Mouse (Mus musculus) left cerebral cortex, adult 6 months (tissue): ENCODE data around the gene Olfr1341. TPM values are rescaled to one million over a fixed set of nuclear protein-coding genes. Genes with fewer than 3 reads are reported as not detected.

ENCODE experiments used
- long read RNA-seq, 2 experiments: library from polyadenylated mRNA; unstranded; transcript quantifications; one replicate each; pipeline ENCODE4 v2.0.0; 2019 to 2020
- polyA plus RNA-seq: library from polyadenylated mRNA; unstranded; fragments of <200 nt; fragmentation: Nextera tagmentation; gene quantifications from 2 replicates; pipeline ENCODE4 v1.2.3, GENCODE M21; 2021

Olfr1341 gene
- not detected in 2 replicates for polyA plus RNA-seq
- long read RNA-seq, experiment 1, result 0 reads
- long read RNA-seq, experiment 2, result 0 reads

DNA sequence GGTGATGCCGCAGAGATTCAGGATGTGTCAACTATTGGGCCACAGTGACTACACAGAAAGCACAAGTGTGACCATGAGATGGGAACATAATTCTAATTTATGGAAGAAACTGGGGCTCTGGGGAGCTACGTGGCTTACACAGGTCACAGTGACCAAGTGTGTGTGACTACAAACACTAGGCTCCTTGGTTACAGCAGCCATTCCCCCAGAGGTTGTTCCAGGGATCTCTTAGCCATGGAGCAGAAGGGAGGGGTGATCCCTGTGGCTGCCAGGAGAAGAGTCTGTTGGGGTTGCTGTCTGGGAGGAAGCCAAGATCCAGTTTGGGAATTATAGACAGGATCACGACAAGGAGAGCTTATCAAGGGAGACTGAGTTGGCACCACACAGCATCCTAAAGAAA lies at the start of gene Olfr1341:
Gene Olfr1341 (plus strand): TSS at position 301 of the 400 bp plus-strand sequence.

DNA sequence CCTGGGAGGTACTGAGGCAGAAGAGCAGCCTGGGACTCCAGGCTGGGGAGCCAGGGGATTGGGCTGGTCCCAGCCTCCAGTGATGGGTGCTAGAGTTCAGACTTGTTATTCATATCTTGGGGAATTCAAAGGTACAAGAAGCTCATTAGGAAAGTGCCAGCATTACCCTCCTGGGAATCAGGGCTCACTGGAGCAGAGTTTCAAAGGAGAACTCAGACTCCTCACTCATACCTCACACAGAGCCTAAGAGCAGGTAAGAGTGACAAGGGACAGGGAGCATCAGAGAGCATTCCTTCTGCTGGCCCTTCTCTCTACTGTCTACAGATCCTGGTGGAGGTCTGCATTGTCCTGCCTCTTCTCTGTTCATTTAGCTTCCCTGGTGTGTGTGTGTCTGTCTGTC lies 44.7 kb upstream of the Olfr1341 start, which contains the start of gene Olfr62:
Gene Olfr62 (plus strand): TSS at position 301 of the 400 bp plus-strand sequence.

GRCm38 (mm10) chr4:118692412-118692973 lies 10.8 kb upstream of the Olfr1341 start, which contains the start of gene Olfr1342:
Olfr1342 (minus strand) TSS chr4:118692756.

GRCm38 (mm10) chr4:118719838-118720237 lies 16.5 kb downstream of the Olfr1341 start, which contains the start of gene Olfr1340:
Olfr1340 (plus strand) TSS chr4:118720138.

GRCm38 (mm10) chr4:118731875-118732274 lies 28.6 kb downstream of the Olfr1341 start, which contains the start of gene Olfr1339:
Olfr1339 (plus strand) TSS chr4:118732175.

GRCm38 (mm10) chr4:118758637-118759036 lies 55.3 kb downstream of the Olfr1341 start, which contains the start of gene Olfr1338:
Olfr1338 (minus strand) TSS chr4:118758737.

Other genes with a start within 250 kb of the Olfr1341 start
- 0.59 and 1.0 TPM in 2 replicates for gene Mpl, start 246.0 kb upstream of the Olfr1341 start, polyA plus RNA-seq
- gene Tie1, start 213.5 kb upstream of the Olfr1341 start, polyA plus RNA-seq, result 2.3 and 2.5 TPM in 2 replicates
- not detected in 2 replicates for gene 2610528J11Rik, start 176.5 kb upstream of the Olfr1341 start, polyA plus RNA-seq
- gene Tmem125, start 159.5 kb upstream of the Olfr1341 start, polyA plus RNA-seq, result 10.0 and 17.5 TPM in 2 replicates
- 0.35 and 0.40 TPM in 2 replicates for gene Cfap57, start 82.7 kb upstream of the Olfr1341 start, polyA plus RNA-seq
- gene Ebna1bp2, start 82.7 kb upstream of the Olfr1341 start, polyA plus RNA-seq, result 38.1 and 47.7 TPM in 2 replicates
- not detected in 2 replicates for gene Olfr62, start 44.6 kb upstream of the Olfr1341 start, polyA plus RNA-seq
- not detected in 2 replicates for gene Olfr1342, start 10.8 kb upstream of the Olfr1341 start, polyA plus RNA-seq
- gene Olfr1340, start 16.6 kb downstream of the Olfr1341 start, polyA plus RNA-seq, result not detected in 2 replicates
- not detected in 2 replicates for gene Olfr1339, start 28.7 kb downstream of the Olfr1341 start, polyA plus RNA-seq
- gene Olfr1338, start 55.2 kb downstream of the Olfr1341 start, polyA plus RNA-seq, result not detected in 2 replicates
- gene Olfr1337, start 79.1 kb downstream of the Olfr1341 start, polyA plus RNA-seq, result not detected in 2 replicates
- gene Olfr1335, start 106.4 kb downstream of the Olfr1341 start, polyA plus RNA-seq, result not detected in 2 replicates
- not detected in 2 replicates for gene Olfr1333, start 132.8 kb downstream of the Olfr1341 start, polyA plus RNA-seq
- not detected in 2 replicates for gene Olfr1331, start 161.1 kb downstream of the Olfr1341 start, polyA plus RNA-seq
- gene Olfr1330, start 185.1 kb downstream of the Olfr1341 start, polyA plus RNA-seq, result not detected in 2 replicates
- not detected in 2 replicates for gene Olfr1329, start 213.9 kb downstream of the Olfr1341 start, polyA plus RNA-seq
- not detected in 2 replicates for gene Olfr1328, start 235.1 kb downstream of the Olfr1341 start, polyA plus RNA-seq